Mouse (Mus musculus): ENCODE data around the gene Sytl2.

Gene Sytl2

GRCm38 (mm10) chr7:90301942-90302646 lies at the start of gene Sytl2:
Sytl2 (plus strand) TSS chr7:90302252.
- no peak for DNase-seq (ENCODE audit: extremely low read depth, low read depth)

GRCm38 (mm10) chr7:90252946-90253345 lies 49.1 kb upstream of the Sytl2 start:
- no peak for DNase-seq (ENCODE audit: extremely low read depth, low read depth)

DNA sequence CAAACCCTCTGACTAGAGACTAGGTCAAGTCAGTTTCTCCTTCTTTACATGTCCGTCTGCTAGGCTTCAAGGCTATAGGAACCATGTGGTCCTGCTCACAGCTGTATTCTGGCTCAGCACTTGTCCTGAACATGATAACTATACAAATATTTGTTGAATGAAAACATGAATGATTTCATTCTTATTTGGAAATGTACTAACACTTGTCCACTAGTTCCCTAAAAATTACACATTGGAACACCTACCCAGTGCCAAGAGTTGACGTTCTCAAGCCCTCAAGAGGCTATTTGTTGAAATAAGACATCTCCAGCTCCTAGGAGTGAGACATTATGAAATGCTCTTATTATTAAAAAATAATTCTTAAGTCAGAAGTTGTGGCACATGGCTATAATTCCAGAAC lies 43.4 kb upstream of the Sytl2 start:
- DNase-seq (ENCODE audit: extremely low read depth, low read depth) = no peak

DNA sequence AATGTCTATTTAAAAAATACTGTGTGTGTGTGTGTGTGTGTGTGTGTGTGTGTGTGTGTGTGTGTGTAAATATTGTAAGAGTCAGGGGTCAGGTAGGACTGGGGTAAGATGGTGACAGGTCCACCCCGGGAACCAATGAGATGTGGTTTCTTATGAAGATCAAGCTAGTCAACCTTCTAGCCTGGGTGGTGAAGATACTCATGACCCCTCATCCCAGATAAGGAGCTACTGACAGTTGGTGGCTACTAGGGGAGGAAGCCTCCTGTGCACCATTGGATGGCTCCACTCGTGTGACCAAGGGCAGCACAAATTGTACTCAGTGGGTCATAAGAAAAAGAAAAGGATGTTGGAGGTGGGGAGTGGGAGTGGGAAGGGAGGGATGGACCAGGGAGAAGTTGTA lies 42.2 kb upstream of the Sytl2 start:
- DNase-seq (ENCODE audit: extremely low read depth, low read depth) = no peak

DNA sequence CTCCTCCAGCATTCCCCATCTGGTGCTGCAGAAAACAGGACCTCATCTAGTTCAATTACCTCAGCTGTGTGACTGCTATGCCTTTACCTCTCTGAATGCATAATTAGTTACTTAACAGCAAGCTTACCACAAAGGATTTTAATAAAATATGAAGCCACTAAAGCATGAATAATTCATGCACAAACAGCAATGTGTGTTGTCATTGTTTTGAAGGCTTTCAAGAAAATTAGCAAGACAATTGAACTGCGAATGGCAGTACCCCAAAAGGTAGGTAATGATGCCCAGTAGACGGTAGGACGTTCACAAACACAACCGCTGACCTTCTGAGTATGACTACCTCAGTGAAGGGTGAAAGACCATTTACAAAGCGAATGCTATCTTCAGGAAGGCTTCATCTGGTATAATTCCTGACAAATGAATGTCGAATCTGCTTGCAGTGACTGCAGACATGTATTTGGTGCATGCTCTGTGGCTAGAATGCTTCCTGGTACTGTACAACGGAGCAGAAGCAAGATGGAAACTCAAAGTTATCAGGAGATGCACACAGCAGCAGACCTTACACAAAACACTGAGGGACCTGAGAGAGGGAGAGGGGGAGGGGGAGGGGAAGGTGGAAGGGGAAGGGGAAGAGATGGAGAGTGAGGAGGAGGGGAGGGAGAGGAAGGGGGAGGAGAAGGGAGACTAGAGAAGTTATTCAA lies 40.0 kb upstream of the Sytl2 start:
- no peak for DNase-seq (ENCODE audit: extremely low read depth, low read depth)

DNA sequence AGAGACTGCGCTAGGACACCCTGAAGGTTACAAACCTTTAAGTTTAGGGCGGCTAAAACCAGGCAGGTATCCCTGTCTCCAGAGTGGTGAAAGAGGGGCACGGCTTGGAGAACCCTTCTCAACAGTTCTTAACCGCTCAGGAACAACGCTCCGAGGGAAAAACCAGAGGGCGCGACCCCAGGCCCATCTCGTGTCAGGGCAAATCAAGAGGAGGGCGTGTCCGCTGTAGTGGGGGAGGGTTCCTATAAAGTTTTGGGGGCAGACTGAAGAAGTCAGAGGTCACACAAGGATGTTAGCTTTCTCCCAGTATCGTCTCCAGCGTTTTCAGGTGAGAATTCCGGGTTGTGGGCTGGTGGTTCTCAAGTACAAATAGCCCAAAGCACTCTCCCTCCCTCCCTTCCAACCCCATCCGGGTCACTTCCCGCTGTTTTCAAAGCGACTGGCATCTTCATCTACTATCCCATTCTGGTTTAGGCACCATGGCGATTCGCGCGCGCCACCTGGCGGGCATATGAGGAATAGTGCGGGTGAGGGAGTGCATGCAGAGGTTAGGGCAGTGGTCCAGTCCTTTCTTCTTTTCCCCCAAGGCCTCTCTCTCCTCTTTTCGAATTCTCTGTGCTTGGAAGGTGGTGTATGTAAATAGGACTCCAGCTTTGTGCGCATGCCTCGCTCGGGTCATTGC lies 36.6 kb upstream of the Sytl2 start, which contains the start of gene Ccdc83:
Gene Ccdc83, minus strand, starts transcription at position 489 of the 682 bp plus-strand sequence.
- DNase-seq (ENCODE audit: extremely low read depth, low read depth) = peak; percentile 47

DNA sequence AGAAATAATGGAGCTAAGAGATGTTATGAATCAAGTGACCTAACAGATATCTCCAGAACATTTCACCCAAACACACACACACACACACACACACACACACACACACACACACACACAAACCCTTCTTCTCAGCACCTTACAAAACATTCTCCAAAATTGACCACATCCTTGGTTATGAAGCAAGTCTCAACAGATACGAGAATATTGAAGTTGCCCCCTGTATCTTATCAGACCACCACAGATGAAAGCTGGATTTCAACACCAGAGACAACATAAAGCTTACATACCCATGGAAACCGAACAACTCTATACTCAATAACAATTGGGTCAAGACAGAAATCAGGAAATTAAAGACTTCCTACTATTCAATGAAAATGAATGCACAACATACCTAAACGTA lies 31.9 kb upstream of the Sytl2 start:
- no peak for DNase-seq (ENCODE audit: extremely low read depth, low read depth)

- DNase-seq (ENCODE audit: extremely low read depth, low read depth) = no peak
Observed at GRCm38 (mm10) chr7:90274561-90275100, 27.4 kb upstream of the Sytl2 start.

- no peak for DNase-seq (ENCODE audit: extremely low read depth, low read depth)
Observed at GRCm38 (mm10) chr7:90277246-90277645, 24.8 kb upstream of the Sytl2 start.

- no peak for DNase-seq (ENCODE audit: extremely low read depth, low read depth)
Observed at GRCm38 (mm10) chr7:90277769-90278168, 24.3 kb upstream of the Sytl2 start.

DNA sequence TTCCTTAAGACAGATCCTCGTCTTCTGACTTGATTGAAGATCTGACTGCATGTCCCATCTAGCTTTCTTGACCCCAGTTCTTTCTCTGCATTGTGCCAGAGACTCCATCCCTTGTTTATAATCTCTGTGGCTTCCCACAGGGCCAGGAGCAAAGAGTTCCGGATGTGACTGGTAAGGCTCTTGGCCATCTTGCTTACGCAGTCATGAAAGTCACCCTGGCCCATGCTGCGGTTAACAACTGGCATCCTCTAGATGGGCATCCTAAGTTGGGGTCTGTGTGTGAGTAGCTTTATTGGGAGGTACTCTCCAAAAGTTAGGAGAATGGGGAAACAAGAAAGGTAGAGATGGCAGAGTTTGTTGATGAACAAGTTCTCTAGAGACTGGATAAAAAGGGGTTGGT lies 22.9 kb upstream of the Sytl2 start:
- no peak for DNase-seq (ENCODE audit: extremely low read depth, low read depth)

GRCm38 (mm10) chr7:90280274-90280875 lies 21.7 kb upstream of the Sytl2 start:
- peak; percentile 6 for DNase-seq (ENCODE audit: extremely low read depth, low read depth)

DNA sequence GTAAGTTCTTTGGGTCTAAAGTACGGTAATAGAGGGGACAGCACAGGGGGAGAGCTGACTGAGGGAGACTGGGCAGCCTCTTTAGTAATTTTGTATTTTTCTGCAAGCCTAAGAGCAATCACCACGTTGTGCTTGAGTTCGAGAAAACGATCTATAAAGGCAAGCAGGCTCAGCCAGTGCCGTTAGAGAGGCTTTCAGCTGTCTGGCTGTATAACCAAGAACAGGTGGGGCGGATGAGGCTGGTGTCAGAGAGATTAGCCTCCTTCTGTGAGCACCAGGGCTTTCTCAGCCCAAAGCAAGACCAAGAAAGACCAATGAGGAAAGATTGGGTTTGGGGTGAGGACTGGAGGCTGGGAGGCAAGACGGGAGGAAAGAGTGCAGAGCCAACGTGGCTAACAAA lies 21.2 kb upstream of the Sytl2 start:
- DNase-seq (ENCODE audit: extremely low read depth, low read depth) = no peak

DNA sequence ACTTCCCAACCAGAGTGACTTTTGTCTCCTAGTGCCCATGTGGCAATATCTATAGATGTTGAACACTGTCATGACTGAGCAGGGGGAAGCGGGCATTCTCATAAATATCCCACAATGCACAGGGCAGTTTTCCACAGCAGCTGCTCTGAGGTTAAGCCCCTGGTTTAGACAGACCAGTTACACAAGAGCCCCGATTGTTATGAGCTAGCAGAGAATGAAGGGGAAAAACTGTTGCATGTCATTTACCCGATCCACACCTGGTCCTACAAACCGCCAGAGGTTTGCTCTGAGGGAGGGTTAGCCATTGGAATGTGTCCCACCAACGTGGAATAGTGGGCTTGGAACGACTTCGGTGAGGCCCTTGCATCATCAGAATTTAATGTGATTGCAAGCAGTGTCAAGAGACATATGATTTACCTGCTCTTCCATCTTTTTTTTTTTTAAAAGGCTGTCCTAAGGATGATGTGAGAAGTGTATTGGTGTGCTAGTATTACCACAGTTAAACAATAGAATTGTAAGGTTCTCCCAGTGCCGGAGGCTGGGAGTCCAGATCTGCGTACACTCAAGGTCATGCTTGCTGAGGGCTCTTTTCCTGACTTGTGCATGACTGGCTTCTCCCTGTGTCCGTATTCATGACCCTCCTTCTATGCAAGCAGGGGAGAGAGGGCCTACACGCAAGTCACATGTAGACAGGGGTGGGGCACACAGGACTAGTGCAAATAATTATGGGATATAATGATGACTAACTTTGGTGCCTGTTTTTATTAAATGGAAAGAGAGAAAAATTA lies 20.1 kb upstream of the Sytl2 start:
- DNase-seq (ENCODE audit: extremely low read depth, low read depth) = no peak

DNA sequence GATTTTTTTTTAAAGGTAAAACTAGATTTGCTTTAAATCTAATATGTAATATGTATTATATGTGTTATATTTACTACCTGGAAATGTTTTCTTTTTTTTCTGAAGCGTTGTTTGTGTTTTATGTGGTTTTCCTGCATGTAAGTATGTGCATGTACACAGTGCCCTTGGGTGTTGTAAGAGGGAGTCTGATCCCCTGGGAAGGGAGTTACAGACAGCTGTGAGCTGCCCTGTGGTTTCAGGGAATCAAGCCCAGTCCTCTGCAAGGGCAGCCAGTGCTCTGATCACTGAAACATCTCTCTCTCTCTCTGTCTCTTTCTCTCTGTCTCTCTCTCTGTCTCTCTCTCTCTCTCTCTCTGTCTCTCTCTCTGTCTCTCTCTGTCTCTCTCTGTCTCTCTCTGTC lies 19.3 kb upstream of the Sytl2 start:
- DNase-seq (ENCODE audit: extremely low read depth, low read depth) = no peak

- DNase-seq (ENCODE audit: extremely low read depth, low read depth) = no peak
Observed at GRCm38 (mm10) chr7:90284793-90285192, 17.3 kb upstream of the Sytl2 start.

- DNase-seq (ENCODE audit: extremely low read depth, low read depth) = no peak
Observed at GRCm38 (mm10) chr7:90291885-90292284, 10.2 kb upstream of the Sytl2 start.

- no peak for DNase-seq (ENCODE audit: extremely low read depth, low read depth)
Observed at GRCm38 (mm10) chr7:90302647-90303552, 848 bp downstream of the Sytl2 start.

DNA sequence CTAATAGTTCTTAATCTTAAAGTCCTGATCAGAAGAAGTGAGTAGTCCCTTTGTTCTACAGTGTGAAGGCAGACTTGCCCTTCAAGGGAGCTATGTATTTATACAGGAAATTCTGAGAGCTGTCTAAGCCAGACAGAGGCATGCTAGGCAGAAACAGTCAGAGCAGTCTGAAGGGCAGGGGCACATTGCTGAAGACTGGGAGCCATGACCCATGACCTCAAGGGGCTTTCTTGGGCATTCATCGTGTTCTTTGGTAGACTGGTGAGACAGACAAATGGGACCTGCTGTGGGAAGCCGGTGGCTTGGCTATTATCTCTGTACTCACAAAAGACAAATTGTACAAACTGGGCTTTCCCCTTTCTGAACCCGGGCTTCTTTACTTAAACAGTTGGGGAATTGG lies 4.0 kb downstream of the Sytl2 start:
- no peak for DNase-seq (ENCODE audit: extremely low read depth, low read depth)

DNA sequence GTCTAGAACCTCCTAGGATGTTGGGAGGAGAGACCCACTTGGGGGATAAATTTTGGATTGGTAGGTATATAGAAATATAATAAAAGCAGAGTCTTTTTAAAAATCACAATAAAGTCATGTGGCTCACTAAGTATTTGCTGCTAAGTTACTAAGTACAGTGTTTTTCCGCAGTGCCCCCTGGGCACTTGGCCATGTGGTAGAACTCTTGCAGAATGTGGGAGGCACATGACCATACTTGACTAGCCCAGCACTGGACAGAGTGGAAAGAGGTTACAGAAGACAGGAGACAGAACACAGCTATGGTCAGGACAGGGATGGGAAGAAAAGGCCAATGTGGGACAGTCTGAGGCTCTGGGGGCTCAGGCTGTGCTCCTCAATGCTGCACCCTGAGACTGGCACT lies 4.9 kb downstream of the Sytl2 start:
- no peak for DNase-seq (ENCODE audit: extremely low read depth, low read depth)

Measured in MEL-GATA-1-ER (cell line).